Mouse (Mus musculus) heart, adult 18-20 months (tissue): ENCODE data around the gene Mr1. TPM values are rescaled to one million over a fixed set of nuclear protein-coding genes. Genes with fewer than 3 reads are reported as not detected.
A peak's percentile ranks its signal among the peaks of the same experiment; 100 is the strongest.
"Not testable (repeated sequence)": the region's sequence is repeated elsewhere in the genome, so short reads cannot be mapped to it uniquely, and the experiment has no call there.

Experiments
- DNase-seq, 2 experiments: peaks; one replicate each; pipeline ENCODE4 v3.0.0; 2021 to 2022; ENCODE audit warnings: mixed read lengths in 1 of 2
- long read RNA-seq, 2 experiments: library from polyadenylated mRNA; stranded (forward); transcript quantifications; one replicate each; pipeline ENCODE4 v2.0.0; 2021
- total RNA-seq, 2 experiments: library from RNA; stranded (reverse); gene quantifications; 2 replicates each; pipeline ENCODE4 v1.2.3; 2021

The Mr1 gene
- 1 to 10 TPM; 6.7 to 7.8 TPM for total RNA-seq
- long read RNA-seq, experiment 1, partial matches to known transcripts = 0 of 1 reads
- long read RNA-seq, experiment 1, other reads (novel, unspliced or antisense) = 0 of 1 reads
- long read RNA-seq, experiment 2, partial matches to known transcripts = 0 of 6 reads
- long read RNA-seq, experiment 2, other reads (novel, unspliced or antisense) = 2 of 6 reads

DNA sequence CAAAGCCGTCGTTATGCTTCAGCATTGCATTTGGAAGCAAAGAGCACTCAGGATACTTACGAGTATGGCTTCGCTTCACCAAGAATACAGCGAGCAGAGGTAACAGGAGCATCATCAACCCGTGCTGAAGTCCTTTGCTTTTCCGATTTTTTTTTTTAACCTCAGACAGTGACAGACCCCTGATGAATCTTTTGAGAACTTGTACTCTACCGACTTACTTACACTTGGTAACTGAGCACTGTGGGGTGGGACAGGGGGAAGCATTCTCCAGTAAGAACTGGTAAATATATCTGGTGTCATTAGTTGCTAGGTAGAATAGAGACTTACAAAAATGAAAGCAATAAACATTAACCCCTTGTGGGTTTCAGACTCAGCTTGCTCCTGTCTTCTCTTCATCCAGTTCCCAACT lies at the start of gene Mr1:
Gene Mr1 (minus strand): TSS at position 243 of the 409 bp plus-strand sequence.
- DNase-seq = peak; percentile 72 to 86

DNA sequence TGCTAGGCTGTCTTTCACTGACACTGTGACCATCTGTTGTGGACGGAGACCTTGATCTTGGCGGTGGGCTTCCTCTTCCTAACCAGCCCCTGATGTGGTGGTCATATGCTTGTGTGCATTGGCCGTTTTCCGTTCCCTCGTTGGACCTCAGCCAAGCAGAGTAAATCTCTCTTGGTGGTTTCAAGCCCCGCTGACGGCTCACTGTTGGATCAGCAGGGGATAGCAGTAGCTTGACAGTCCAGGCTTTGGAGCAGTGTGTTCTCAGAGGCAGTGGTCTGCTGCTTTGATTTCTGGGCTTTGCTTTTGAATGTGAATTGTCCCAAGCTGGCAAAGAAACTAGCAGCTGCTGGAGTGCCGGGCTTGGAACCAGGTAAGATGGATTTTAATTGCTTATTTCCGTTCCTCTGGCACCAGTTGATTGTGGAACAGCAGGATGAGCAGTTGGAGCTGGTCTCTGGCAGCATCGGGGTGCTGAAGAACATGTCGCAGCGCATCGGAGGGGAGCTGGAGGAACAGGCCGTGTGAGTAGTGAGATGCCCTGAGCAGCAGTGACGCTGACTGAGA lies 46.3 kb upstream of the Mr1 start:
- no peak for DNase-seq

DNA sequence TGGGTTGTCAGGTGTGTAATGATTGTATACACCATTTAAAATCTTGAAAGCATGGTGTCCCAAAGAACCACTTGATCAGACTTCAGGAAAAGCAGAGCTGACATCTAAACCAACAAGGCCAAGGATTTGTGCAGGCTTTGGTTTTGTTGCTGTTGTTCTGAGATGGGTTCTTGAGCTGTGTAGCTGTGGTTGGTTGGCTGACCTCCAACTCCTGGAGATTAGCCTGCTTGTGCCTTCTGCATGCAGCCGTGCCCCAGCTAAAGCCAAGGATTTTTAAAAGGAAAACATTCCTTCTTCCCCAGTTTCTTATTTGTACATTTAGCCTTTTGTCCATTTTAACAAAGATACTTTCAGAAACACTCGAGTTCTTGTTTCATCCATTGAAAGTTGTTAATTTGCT lies 45.1 kb upstream of the Mr1 start:
- DNase-seq = peak in 1 of 2 experiments; percentile 29

DNA sequence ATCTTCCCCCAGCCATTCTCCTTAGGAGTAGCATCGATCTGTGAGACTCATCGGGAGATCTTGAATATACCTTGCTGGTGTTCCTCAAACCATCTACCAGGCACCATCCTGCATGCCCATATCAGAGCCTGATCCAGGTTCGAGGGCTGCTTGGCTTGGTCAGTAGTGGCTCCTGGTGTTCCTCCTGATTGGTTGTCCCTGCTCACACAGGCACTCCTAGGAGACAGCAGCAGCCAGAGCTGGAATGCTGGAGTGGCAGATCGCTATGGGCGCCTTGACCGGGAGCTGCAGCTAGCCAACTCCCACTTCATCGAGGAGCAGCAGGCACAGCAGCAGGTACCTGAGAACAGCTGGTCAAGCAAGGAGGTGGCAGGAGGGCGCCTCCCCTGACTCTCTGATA lies 44.6 kb upstream of the Mr1 start:
- DNase-seq = no peak

DNA sequence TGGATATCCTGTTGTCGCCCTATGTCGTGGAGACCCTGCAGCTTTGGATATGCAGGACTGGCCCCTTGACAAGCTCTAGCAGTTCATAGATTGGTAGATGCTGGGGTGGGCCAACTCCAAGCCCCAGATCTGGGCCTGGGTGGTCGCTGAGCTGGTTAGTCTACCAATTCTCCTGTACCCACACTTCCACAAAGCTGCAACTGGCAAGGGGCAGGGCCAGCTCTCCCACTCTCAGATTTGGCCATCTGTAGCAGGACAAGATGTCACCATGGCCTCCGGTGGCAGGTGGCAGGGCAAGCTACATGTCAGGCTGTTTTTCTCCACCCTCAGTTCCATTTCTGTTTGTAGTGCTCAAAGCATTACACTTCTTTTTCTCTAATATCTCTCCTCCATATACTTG lies 42.0 kb upstream of the Mr1 start:
- no peak for DNase-seq

DNA sequence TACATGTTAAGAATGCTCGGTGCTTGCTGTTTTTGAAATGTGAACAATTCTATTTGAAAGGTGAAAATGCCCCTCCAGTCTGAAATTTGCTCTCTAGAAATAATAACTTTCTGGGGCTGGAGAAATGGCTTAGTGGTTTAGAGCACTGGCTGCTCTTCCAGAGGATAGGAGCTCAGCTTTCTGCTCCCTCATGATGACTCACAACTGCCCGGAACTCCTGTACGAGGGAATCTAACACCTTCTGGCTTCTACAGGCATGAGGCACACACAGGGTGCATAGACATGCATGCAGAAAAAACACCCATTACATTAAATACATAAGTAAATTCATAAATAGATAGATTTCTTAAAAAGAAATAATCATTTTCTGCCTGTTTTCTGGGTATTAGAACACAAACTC lies 37.6 kb upstream of the Mr1 start:
- no peak for DNase-seq

DNA sequence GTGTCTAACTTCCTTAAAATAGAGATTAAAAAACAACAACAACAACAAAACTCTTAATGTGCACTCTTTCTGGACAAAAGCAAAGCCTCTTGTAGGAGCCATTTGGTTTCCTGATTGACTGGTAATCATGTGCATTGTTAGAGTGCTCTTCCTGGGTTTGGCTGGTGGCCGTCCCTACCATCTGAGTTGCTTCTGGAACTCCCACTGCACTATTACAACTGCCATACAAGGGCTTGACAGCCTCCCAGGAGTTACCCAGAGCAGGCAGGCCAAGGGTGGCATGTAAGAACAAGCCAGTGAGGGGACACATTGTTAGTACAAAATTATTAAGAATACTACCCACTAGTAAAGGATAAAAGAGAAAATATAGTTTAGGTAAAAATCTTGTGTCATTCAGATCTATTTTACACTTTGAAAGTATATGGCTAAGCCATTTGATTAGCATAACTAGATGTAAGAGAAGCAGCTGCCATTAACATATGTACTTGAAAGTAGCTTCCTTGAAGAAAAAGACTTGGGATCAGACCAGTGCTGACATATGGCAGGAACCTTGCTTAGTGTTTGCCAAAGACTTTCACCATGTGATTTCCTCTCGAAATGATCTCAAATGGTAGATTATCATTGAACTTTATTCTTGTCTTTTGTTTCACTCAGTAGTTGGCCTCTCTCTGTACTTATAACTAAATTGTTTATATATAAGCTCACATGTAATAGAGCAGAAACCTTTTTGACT lies 31.7 kb upstream of the Mr1 start:
- no peak for DNase-seq

DNA sequence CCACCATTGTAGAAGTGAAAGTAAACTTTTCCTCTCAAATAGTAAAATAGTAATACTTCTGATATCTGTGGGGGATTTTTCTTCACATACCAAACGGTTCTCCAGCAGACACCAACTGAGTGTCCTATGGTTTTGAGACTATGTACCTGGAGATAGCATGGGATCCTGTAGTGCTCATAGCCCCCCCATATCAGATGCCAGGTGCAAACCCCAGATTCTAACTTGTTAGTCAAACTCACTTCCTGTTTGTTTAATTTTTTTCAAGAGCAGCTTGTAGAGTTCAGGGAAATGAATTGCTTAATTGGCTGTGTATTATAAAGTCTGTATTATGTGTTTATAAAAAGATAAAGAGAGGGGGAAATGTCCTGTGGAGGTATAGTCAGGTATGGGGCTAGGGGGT lies 27.8 kb upstream of the Mr1 start:
- DNase-seq = no peak

DNA sequence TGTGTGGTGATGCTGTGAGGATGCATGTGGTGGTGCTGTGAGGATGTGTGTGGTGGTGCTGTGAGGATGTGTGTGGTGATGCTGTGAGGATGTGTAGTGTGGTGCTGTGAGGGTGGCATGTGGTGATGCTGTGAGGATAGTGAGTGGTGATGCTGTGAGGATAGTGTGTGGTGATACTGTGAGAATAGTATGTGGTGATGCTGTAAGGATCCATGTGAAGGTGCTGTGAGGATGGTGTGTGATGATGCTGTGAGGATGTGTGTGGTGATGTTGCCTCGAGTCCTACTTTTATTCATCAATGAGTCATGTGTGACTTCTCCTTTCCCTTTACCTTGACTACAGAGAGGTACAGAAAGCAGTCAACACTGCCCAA lies 27.0 kb upstream of the Mr1 start:
- DNase-seq = not testable (repeated sequence)

DNA sequence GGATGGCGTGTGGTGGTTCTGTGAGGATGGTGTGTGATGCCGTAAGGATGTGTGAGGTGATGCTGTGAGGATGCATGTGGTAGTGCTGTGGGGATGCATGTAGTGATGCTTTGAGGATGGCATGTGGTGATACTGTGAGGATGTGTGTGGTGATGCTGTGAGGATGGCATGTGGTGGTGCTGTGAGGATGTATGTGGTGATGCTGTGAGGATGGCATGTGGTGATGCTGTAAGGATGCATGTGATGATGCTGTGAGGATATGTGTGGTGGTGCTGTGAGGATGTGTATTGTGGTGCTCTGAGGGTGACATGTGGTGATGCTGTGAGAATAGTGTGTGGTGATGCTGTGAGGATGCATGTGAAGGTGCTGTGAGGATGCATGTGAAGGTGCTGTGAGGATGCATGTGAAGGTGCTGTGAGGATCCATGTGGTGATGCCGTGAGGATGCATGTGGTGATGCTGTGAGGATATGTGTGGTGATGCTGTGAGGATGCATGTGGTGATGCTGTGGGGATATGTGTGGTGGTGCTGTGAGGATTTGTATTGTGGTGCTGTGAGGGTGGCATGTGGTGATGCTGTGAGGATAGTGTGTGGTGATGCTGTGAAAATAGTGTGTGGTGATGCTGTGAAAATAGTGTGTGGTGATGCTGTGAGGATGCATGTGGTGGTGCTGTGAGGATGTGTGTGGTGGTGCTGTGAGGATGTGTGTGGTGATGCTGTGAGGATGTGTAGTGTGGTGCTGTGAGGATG lies 26.5 kb upstream of the Mr1 start:
- DNase-seq = no peak

DNA sequence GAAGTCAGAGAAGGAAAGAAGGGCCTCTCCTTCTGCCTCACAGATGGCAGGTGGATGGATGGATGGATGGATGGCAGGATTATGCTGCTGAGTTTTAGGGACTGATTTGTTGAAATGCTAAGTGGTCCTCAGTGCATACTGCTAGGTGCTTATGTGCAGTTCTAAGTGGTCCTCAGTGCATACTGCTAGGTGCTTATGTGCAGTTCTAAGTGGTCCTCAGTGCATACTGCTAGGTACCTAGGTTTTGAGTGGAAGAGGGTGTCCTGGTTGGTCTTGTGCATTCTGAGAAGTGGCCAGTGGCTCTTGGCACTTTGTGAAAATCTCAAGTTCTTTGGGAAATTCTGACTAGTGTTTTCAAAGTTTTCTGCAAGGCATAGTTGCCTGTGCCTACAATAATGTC lies 23.3 kb upstream of the Mr1 start:
- DNase-seq = no peak

DNA sequence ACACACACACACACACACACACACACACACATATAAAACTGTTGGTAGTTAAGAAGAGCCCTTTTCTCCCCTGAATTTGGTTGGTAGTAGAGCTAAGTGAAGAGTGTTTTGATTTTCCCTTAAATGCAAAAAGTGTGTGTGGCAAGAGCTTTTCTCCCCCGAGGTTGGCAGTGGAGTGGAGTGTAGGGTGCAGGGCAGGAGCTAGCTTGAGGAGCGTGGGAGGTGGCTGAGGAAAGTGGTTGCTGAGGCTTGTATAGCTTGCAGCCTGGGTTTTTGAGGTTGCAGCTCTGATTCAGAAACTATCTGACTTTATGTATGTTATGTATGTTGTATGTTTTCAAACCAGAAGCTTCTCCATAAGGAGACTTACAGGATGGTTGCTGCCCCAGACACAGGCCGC lies 20.8 kb upstream of the Mr1 start:
- no peak for DNase-seq

DNA sequence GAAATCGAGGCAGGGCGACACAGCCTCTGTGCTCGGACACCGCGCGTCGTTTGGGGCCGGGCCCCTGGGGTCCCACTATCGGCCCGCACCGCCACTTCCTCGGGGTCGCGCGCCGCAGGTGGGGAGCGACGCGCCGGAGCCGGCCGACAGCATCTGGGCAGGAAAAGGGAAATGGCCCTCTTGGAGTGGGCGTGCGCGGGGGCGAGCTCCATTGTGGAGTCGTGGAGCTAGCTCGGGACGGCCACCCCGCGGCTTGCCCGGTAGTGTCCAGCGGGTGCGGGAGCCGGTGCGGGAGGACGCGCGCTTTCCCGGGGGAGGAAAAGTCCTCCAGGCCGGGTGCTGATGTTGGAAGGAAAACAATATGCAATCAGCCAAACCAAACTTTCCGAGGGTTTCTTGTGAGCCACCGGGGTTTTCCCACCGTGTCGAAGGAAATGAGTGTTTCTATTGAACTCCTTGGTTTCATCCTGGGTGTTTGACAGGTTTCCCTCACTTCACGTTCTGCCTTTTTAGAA lies 12.4 kb upstream of the Mr1 start:
- DNase-seq = peak; percentile 61 to 71

DNA sequence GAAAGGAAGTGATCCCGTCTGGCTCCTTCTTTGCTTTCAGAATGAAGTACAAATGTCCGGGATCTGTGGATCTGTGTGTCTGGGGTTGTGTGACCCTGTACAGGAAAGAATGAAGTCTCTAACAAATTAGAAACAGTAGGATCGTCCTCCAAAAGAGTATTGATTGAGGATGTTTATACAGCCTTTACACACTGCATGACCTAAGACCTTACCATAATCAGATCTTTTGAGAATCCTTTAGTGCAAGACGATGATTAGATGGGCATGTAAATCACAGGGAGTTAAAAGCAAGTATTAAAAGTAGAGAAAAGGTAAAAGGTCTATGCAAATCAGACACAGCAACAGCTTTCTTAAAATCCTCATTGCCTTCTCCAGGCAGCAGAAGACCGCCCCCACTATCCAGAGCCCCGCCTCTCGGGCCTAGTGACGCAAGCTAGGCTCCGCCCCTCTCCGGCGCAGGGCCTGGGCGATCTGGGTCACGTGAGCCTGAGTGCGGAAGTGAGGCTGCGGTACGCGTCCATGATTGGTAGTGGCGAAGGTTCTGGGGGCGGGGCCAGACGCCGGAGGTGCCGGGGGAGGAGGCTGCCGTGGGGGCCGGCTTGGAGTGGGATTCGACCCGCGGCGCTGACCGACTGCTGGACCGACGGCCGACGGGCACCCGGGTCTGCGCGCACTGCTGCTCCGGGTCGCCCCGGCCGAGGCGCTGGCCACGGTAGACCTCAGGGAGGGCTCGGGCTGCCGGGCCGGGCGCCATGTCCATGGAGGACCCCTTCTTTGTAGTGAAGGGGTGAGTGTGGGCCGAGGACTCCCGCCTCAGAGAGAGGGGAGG lies 11.7 kb upstream of the Mr1 start, which contains the start of gene Stx6:
Gene Stx6 (plus strand): TSS at position 575 of the 829 bp plus-strand sequence.
- DNase-seq = peak; percentile 99

DNA sequence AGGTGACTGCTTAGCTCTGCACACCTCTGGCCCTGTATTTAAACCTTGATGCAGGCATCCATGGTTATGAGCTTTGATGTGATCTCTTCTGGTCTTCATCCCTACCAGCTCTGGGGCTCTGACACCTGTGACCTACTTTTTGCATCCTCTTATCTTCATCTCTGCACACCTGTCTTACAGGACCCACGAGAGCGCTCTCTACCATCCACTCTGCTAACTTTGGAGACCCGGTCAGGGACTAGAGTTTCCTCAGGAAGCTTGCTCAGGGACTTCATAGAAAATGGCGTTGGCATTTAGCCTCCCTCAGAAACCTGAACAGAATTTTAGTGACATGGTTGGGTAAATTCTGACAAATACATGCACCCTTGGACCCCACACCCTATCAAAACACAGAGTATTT lies 7.3 kb upstream of the Mr1 start:
- no peak for DNase-seq

DNA sequence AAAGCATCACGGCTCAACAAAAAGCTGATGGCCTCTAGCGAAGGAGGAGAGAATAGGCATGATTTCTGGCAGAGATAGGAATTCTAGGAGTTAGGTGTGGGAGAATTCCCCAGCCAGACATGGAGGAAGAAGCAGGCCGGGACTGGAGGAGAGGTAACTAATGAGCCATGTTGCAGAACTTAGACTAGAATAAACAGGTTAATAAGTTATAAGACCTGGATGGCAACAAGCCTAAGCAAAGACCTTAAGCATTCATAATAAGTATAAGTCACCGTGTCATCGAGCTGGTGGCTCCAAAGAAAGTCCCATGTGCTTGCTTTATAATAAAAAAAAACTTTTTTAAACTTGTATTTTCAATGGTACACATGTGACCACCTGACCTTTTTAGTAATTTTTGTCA lies 4.2 kb upstream of the Mr1 start:
- no peak for DNase-seq

DNA sequence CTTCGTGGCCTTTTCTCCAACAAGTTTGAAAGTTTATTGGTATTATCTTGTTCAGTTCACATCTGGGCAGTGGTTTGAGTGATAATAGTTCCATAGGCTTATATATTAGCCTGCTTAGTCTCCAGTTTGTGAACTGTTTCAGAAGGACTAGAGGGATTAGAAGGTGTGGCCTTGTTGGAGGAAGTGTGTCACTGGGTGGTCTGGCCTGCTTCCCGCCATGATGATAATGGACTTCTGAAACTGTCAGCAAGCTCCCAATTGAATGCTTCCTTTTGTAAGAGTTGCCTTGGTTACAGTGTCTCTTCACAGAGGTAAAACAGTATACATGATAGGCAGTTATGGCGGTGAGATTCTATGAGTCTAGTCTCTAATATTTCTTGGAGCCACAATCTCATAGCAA lies 2.8 kb upstream of the Mr1 start:
- DNase-seq = no peak

DNA sequence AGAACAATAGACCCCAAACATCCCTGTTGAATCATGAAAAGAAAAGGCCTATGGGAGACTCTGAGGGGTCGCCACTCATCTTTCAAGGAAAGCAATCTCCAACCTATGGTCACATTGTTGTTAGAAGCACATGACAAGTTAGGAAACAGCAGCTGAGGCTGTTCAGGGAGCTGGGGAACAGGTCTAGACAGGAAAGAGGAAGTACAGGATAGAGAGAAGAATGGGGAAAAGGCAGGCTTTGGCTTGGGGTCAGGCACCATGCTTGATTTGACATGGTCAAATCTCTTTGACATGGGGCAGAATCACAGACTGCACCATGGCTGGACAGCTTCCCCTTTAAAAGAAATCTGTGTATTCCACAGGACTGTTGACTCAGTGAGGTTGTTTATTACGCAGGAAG lies 614 bp upstream of the Mr1 start:
- no peak for DNase-seq

DNA sequence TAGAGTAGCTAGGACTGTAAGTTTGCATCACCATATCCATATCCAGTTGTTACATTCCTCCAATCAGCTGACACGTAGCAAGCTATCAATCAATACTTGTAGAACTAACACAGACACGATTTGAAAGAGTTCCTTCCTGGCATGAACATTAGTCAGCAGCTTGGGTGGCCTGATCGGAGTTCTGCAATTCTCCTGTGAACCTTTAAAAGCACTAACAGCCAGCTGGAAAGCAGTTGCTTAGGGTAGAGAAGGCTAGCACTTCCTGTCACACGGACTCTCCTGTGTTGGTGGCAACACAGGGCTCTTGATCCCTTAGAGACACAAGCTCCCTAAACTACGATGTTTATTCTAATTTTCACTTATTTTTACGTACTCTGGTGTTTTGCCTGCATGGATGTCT lies 994 bp downstream of the Mr1 start:
- DNase-seq = peak; percentile 58 to 60

DNA sequence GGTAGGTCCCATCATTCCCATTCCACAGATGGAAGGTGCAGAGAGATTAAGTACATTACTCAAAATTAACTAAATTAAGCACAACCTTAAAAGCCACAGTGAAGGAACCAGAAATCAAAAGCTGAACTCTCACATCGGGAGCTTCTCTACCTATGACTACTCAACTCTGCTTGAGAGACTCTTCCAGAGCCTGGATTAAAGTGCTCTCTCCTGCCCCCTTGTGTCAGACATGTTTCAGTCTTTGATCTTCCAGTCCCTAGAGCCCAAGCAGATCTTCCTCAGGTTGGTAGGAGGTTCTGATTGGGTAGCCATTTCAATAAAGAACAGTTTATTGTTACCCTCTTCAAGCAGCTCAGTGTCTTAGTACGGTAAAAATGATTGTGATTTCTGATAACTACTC lies 6.5 kb downstream of the Mr1 start:
- DNase-seq = peak; percentile 83 to 88

DNA sequence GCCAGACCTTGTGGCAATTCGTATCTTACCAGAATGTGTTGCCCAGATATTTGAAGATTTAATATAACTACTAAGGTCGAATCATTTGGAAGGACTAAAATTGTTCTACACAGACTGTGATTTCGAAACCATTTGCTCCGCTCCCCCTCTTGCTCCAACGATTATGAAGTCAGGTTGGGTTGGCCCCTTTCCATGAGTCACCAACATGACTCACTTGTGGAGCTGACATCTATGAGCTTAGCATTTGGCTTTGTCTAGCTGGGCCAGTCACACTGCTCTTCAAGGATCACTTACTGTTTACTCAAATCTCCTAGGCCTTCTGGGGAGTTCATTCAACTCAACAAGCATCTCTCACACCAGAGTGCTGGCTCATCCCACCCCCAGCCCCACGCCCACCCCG lies 7.8 kb downstream of the Mr1 start:
- peak; percentile 69 to 87 for DNase-seq

DNA sequence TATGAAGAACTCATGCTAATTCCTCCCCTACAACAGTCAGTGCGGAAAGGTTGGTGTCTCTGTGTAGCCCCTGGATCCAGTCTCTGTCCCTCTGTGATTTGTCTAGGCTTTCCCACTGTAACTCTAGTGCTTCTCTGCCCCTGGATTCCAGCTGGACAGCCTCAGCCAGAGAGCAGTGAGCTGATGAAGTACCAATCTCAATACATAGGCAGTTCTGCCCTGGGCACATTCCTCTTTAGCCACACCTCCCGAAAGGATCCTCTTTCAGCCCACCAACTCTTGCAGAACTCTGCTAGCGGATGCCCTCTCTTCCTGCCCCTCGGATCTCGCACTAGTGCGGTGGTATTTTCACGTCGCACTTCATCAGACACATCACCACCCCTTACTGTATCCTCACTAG lies 11.7 kb downstream of the Mr1 start:
- DNase-seq = no peak
